Mouse (Mus musculus) testis, adult 2 months (tissue): ENCODE measurements at regions not wholly inside any gene's neighbourhood (a gene's known extent, or its start where the extent isn't known, plus 50 kb on each side); places are given as distances from the start of the nearest gene placed in this dataset.

Experiments used
- CTCF ChIP-seq: fragments of 200-500 bp; IDR thresholded peaks from 2 replicates; pipeline ENCODE4 v1.5.1; 2012; ENCODE audit warnings: low read depth, mild to moderate bottlenecking, inconsistent platforms, low read length, moderate library complexity; ENCODE audit not compliant: control insufficient read depth, insufficient read depth, insufficient replicate concordance
- POLR2A ChIP-seq: fragments of 200-500 bp; IDR thresholded peaks from 2 replicates; pipeline ENCODE4 v1.6.1; 2012; ENCODE audit warnings: low read depth, mild to moderate bottlenecking, inconsistent platforms, low read length, moderate library complexity; ENCODE audit not compliant: control insufficient read depth

DNA sequence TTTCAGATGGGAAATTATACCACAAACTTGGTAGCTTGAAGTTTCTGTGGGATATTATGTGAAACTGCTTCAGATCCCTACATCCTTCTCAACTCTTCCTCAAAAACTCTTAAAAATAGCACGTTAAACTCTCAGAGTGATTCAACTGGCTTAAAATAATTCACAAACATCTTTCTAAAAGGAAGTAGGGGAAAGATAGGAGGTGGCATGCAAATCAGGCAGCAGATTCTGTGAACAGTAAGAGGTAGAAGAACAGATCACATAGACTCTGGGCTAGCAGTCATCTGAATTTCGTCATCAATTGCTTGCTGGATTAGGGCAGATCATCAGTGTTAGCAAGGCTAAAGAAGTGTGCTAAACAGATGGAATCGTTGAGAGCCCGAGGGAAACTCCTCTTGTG is 133.9 kb upstream of the Cited2 start:
- TF ChIP-seq CTCF (no peak), POLR2A (no peak)
